Mouse (Mus musculus) forebrain, postnatal 0 days (tissue): Measurements from ENCODE around the gene Srd5a1. TPM values are rescaled to one million over a fixed set of nuclear protein-coding genes. Genes with fewer than 3 reads are reported as not detected.

Source experiments
- ATAC-seq: fragments of 200-750 bp; cut with Nextera tagmentation; 2 replicates; pipeline ENCODE4 v1.8.0; 2017; ENCODE audit warnings: mild to moderate bottlenecking, moderate library complexity
- DNase-seq: peaks from one replicate; pipeline ENCODE4 v3.0.0-alpha.2; 2015
- H3K27ac ChIP-seq: fragments of 300-500 bp; sonication (generic); 2 replicates; pipeline ENCODE4 v1.5.1; 2014; ENCODE audit warnings: low read depth, mild to moderate bottlenecking, antibody characterized with exemption, low read length, moderate library complexity, mixed read lengths
- H3K27me3 ChIP-seq: fragments of 300-500 bp; sonication (generic); 2 replicates; pipeline ENCODE4 v1.6.1; 2014; ENCODE audit warnings: mild to moderate bottlenecking, low read length, mixed read lengths; ENCODE audit not compliant: insufficient read depth
- H3K36me3 ChIP-seq: fragments of 300-500 bp; sonication (generic); 2 replicates; pipeline ENCODE4 v1.6.1; 2014; ENCODE audit warnings: mild to moderate bottlenecking, moderate library complexity; ENCODE audit not compliant: insufficient read depth
- H3K4me1 ChIP-seq: fragments of 300-500 bp; sonication (generic); 2 replicates; pipeline ENCODE4 v1.6.1; 2014; ENCODE audit warnings: antibody characterized with exemption; ENCODE audit not compliant: insufficient read depth
- H3K4me2 ChIP-seq: fragments of 300-500 bp; sonication (generic); 2 replicates; pipeline ENCODE4 v1.6.1; 2014; ENCODE audit warnings: low read depth, mild to moderate bottlenecking, moderate library complexity
- H3K4me3 ChIP-seq: fragments of 300-500 bp; sonication (generic); 2 replicates; pipeline ENCODE4 v1.5.1; 2014; ENCODE audit warnings: low read depth, low read length, mixed read lengths
- H3K9ac ChIP-seq: fragments of 300-500 bp; sonication (generic); 2 replicates; pipeline ENCODE4 v1.6.1; 2014; ENCODE audit warnings: mild to moderate bottlenecking
- H3K9me3 ChIP-seq: fragments of 300-500 bp; sonication (generic); 2 replicates; pipeline ENCODE4 v1.6.1; 2016; ENCODE audit warnings: low read length
- CTCF ChIP-seq: sonication (generic); IDR thresholded peaks from 2 replicates; pipeline ENCODE4 v1.5.1; 2016; ENCODE audit warnings: antibody characterized with exemption, control low read depth, low read depth
- WGBS: fragments of 180-500 bp; shearing (Covaris S2); extraction: QIAGEN DNeasy Blood & Tissue Kit; methylation state at CpG from one replicate; pipeline ENCODE4 v1.1.7; 2014; 5-methylcytosine and 5-hydroxymethylcytosine counted together
- polyA plus RNA-seq: library from polyadenylated mRNA; unstranded; fragments of >200 nt; fragmentation: Nextera tagmentation; extraction: Ambion mirVana; gene quantifications from 2 replicates; pipeline ENCODE4 v1.2.1, GENCODE M21; 2015
- total RNA-seq: library from RNA; depleted of rRNA; stranded (reverse); fragments of >200 nt; gene quantifications from 2 replicates; pipeline ENCODE4 v1.2.3, GENCODE M21; 2014

Srd5a1 gene
- total and polyA plus RNA-seq, 2 experiments from 2014 or later, result 16.2 to 37.2 TPM

DNA sequence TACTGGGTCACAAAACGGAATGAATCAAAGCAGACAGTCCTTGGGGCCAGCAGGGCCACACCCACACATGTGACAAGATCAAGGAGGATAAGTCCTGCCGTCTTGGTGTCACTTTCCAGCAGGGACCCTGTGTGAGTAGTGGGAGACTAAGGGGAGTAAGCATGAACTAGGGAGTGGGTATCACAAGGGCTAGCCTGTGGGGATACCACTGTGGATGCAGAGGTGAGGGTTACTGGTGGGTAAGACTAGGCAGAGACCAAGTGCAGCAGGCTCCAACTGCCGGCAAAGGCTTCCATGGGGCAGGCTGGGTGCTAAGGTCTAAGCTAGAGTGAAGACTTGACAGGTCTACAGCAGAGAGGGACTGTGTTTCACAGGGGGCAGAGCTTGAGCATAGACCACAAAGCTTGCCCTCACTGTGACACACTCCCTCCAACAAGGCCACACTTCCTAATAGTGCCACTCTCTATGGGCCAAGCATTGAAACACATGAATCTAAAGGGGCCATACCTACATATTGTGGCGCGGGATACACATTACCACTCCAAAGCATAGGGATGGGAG lies 31.5 kb upstream of the Srd5a1 start:
- no peak overlapping the region for H3K4me3 ChIP-seq
- no peak for TF ChIP-seq CTCF
- ATAC-seq, result no peak
- H3K9ac ChIP-seq, result no peak overlapping the region
- no peaks in the 10 kb centered on the region for H3K9me3 ChIP-seq
- H3K4me1 ChIP-seq, result no peaks in the 10 kb centered on the region
- H3K36me3 ChIP-seq, result peaks cover 26% of the 10 kb centered on the region
- 87% methylated on average over 5 of the region's 5 CpGs for WGBS
- no peak overlapping the region for H3K27ac ChIP-seq
- no peaks in the 10 kb centered on the region for H3K27me3 ChIP-seq
- no peak for DNase-seq
- H3K4me2 ChIP-seq, result no peak overlapping the region

DNA sequence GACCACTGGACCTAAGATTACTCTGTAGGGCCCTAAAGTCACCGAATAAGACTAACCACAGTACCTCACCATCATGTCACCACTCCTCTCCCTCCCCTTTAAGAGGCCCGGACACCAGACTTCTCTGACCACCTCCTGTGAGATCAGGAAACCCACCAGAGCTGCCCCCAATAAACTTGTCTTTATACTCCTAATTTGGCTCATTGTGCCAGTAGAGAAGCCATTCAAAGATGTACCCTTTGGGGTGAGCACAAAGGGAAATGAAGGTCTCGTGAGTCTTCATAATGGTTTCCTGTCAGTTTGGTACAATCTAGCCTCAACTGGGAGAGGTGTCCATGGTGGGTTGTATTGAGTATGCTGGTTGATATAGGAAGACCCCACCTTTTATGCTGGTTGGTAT lies 29.8 kb upstream of the Srd5a1 start:
- no peaks in the 10 kb centered on the region for H3K9me3 ChIP-seq
- H3K27ac ChIP-seq, result no peak overlapping the region
- ATAC-seq (no peak), DNase-seq (no peak)
- H3K27me3 ChIP-seq, result no peaks in the 10 kb centered on the region
- no peaks in the 10 kb centered on the region for H3K4me1 ChIP-seq
- no peak overlapping the region for H3K4me3 ChIP-seq
- H3K4me2 ChIP-seq, result no peak overlapping the region
- no peak for TF ChIP-seq CTCF
- 79% methylated on average over 3 of the region's 3 CpGs for WGBS
- no peak overlapping the region for H3K9ac ChIP-seq
- peaks cover 33% of the 10 kb centered on the region for H3K36me3 ChIP-seq

DNA sequence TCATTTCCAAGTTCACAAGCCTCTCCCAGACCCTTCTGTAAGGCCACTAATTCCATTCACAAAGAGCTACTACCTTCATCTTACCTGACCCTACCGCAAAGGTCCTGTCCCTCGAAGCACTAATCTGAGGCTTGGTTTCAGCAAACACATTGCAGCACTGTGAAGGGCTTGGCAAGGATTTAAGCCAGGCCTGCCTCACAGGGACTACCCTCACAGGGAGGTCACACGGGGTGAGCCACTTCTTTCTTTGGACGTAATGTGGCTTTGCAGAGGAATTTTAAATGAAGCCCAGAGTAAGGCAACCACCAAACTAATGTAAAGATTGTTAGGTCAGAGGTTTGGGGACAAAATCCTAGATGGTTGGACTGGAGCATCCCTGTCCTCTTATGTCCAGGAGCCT lies 29.3 kb upstream of the Srd5a1 start:
- Histone ChIP-seq H3K27ac (no peak overlapping the region), H3K4me3 (no peak overlapping the region), H3K9ac (no peak overlapping the region), H3K4me2 (no peak overlapping the region), H3K4me1 (no peaks in the 10 kb centered on the region), H3K36me3 (peaks cover 37% of the 10 kb centered on the region), H3K9me3 (no peaks in the 10 kb centered on the region), H3K27me3 (no peaks in the 10 kb centered on the region)
- WGBS, result 83% methylated on average over 4 of the region's 4 CpGs
- no peak for DNase-seq
- no peak for TF ChIP-seq CTCF
- no peak for ATAC-seq

DNA sequence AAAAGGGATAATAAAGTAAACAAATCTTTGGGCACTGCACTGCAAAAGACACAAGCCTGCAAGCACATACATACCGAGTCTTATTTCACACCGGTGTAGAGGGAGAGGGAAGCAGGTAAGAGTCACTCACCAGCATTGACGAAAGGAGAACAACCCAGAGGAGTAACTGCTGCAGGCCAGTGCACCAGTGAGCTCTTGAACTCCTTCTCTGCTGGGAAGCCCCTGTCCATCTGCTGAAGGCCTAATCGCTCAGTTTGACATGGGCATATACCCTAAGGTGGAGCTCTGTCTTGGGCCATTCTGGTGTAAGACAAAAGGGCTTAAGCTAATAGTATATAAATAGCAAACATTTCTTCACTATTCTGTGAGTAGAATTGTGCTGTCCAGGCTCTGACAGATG lies 28.9 kb upstream of the Srd5a1 start:
- Histone ChIP-seq H3K4me2 (no peak overlapping the region), H3K9ac (no peak overlapping the region), H3K9me3 (no peaks in the 10 kb centered on the region), H3K4me1 (no peaks in the 10 kb centered on the region), H3K27ac (no peak overlapping the region), H3K27me3 (no peaks in the 10 kb centered on the region), H3K4me3 (no peak overlapping the region), H3K36me3 (peaks cover 42% of the 10 kb centered on the region)
- no peak for ATAC-seq
- DNase-seq, result no peak
- WGBS, result 94% methylated on average over 4 of the region's 4 CpGs
- TF ChIP-seq CTCF, result no peak

DNA sequence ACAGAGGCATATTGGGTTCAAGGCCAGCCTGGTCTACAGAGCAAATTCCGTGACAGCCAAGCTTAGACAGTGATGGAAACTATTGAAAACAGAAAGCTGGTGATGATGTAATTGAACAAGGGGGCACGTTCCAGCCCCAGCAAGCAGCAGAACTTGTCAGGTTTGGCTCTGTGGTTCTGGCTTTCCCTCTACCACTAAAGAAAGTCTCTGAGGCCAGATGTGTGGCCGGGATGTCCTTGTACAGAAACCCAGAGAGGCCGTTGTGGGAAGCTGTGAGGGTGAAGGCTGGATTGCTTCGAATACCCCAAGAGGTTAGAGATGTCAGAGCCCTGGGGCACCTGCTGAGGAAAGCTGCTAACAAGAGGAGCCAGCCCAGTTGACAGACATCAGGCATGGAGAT lies 28.0 kb upstream of the Srd5a1 start:
- Histone ChIP-seq H3K36me3 (peaks cover 50% of the 10 kb centered on the region), H3K4me2 (no peak overlapping the region), H3K27ac (no peak overlapping the region), H3K9ac (no peak overlapping the region), H3K4me3 (no peak overlapping the region), H3K4me1 (no peaks in the 10 kb centered on the region), H3K9me3 (no peaks in the 10 kb centered on the region), H3K27me3 (no peaks in the 10 kb centered on the region)
- no peak for ATAC-seq
- TF ChIP-seq CTCF, result no peak
- WGBS, result 91% methylated on average over 5 of the region's 5 CpGs
- DNase-seq, result no peak

DNA sequence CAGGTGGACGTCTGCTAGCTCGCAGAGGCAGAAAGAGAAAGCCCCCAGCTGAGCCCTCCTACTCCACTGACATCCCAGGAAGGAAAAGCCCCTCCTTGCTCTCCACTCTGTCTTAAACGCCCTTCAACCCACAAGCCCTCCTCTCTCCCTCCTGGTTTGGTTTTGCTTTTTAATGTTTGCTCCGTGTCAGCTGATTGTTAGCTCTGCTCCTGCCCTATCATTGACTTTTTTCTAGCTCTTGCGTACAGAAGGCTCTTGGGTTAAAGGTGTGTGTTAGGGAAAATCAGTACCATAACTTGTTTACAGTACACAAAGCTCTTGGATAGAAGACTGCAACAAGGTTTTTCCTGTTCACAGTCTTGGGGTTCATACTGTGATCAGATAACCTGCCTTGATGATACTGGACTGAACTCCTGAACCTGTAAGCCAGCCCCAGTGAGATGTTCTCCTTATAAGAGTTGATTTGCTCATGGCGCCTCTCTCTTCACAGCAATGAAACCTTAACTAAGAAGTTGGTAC lies 26.9 kb upstream of the Srd5a1 start:
- ATAC-seq, result no peak
- H3K36me3 ChIP-seq, result peaks cover 61% of the 10 kb centered on the region
- 91% methylated on average over 6 of the region's 6 CpGs for WGBS

DNA sequence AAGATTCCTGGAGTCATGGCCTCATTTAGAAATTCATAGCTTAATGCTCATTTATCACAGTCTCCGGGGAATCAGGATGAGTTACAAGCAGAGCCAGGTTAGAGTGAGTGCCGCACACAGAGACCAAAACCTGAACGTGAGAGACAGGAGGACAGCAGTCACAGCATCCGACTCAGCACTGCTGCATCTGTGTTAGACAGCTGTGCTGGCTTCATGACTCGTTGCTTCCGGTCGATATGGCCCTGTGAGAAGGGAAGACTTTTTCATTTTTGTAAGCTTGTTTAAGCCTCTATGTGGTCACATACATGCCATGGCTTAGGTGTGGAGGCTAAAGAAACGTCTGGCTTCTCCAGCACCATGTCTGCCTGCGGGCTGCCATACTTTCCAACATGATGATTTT lies 26.4 kb upstream of the Srd5a1 start:
- no peak overlapping the region for H3K27ac ChIP-seq
- no peak for ATAC-seq
- no peaks in the 10 kb centered on the region for H3K9me3 ChIP-seq
- H3K4me3 ChIP-seq, result no peak overlapping the region
- H3K4me2 ChIP-seq, result no peak overlapping the region
- no peak for DNase-seq
- TF ChIP-seq CTCF, result no peak
- WGBS, result 94% methylated on average over 9 of the region's 9 CpGs
- no peaks in the 10 kb centered on the region for H3K27me3 ChIP-seq
- H3K9ac ChIP-seq, result no peak overlapping the region
- H3K36me3 ChIP-seq, result peaks cover 61% of the 10 kb centered on the region
- no peaks in the 10 kb centered on the region for H3K4me1 ChIP-seq

More for the DNA sequence above, 26.9 kb upstream of the Srd5a1 start:
- no peak for TF ChIP-seq CTCF
- Histone ChIP-seq H3K27me3 (no peaks in the 10 kb centered on the region), H3K4me2 (no peak overlapping the region), H3K4me3 (no peak overlapping the region), H3K4me1 (no peaks in the 10 kb centered on the region), H3K27ac (no peak overlapping the region), H3K9ac (no peak overlapping the region), H3K9me3 (no peaks in the 10 kb centered on the region)
- no peak for DNase-seq
